Mouse (Mus musculus): ENCODE data around the gene Shcbp1. TPM values are rescaled to one million over a fixed set of nuclear protein-coding genes. Genes with fewer than 3 reads are reported as not detected.
A peak's percentile ranks its signal among the peaks of the same experiment; 100 is the strongest.

Shcbp1 gene
- polyA plus RNA-seq (2014; fragmentation: Nextera tagmentation; extraction: Ambion mirVana): 97.3 and 98.9 TPM in 2 replicates

- DNase-seq (ENCODE audit: low spot score): peak; percentile 94
- peak within 1 kb of the TSS; percentile 48 for H3K4me2 ChIP-seq (ENCODE audit: low read depth, severe bottlenecking)
- H3K9ac ChIP-seq (ENCODE audit: low read length): peak within 1 kb of the TSS; percentile 72
- H3K9me3 ChIP-seq (ENCODE audit: control insufficient read depth, low read length): no peaks in the 10 kb centered on the region
- peak; percentile 89 for ATAC-seq (ENCODE audit: insufficient number of reproducible peaks, low FRiP score, low TSS enrichment, low read depth)
- no peak within 1 kb of the TSS for H3K27ac ChIP-seq (replicated peaks; ENCODE audit: low read depth, low read length)
- H3K4me3 ChIP-seq (ENCODE audit: low read depth, low read length): peak within 1 kb of the TSS; percentile 80
- H3K36me3 ChIP-seq (ENCODE audit: control insufficient read depth, insufficient read depth, low read length): no peaks in the 10 kb centered on the region
- WGBS: 5% methylated on average over 29 of the region's 29 CpGs
- no peaks in the 10 kb centered on the region for H3K27me3 ChIP-seq (ENCODE audit: control insufficient read depth, insufficient read depth, low read length)
- H3K4me1 ChIP-seq (ENCODE audit: control insufficient read depth, insufficient read depth, low read length): no peaks in the 10 kb centered on the region
Observed at GRCm38 (mm10) chr8:4779254-4780055, at the start of gene Shcbp1. Gene Shcbp1 (minus strand): TSS chr8:4779567.

- Histone ChIP-seq H3K36me3 (ENCODE audit: control insufficient read depth, insufficient read depth, low read length) (no peaks in the 10 kb centered on the region), H3K4me2 (ENCODE audit: low read depth, severe bottlenecking) (no peak overlapping the region), H3K27me3 (ENCODE audit: control insufficient read depth, insufficient read depth, low read length) (no peaks in the 10 kb centered on the region), H3K9ac (ENCODE audit: low read length) (no peak overlapping the region), H3K4me1 (ENCODE audit: control insufficient read depth, insufficient read depth, low read length) (no peaks in the 10 kb centered on the region), H3K9me3 (ENCODE audit: control insufficient read depth, low read length) (no peaks in the 10 kb centered on the region), H3K4me3 (ENCODE audit: low read depth, low read length) (no peak overlapping the region), H3K27ac (replicated peaks; ENCODE audit: low read depth, low read length) (no peak overlapping the region)
- 86% methylated on average over 4 of the region's 4 CpGs for WGBS
- ATAC-seq (ENCODE audit: insufficient number of reproducible peaks, low FRiP score, low TSS enrichment, low read depth): no peak
- DNase-seq (ENCODE audit: low spot score): no peak
Observed at GRCm38 (mm10) chr8:4808831-4809230, 29.5 kb upstream of the Shcbp1 start.

GRCm38 (mm10) chr8:4800524-4801122, 21.3 kb upstream of the Shcbp1 start:
- H3K4me1 ChIP-seq (ENCODE audit: control insufficient read depth, insufficient read depth, low read length): no peaks in the 10 kb centered on the region
- no peaks in the 10 kb centered on the region for H3K36me3 ChIP-seq (ENCODE audit: control insufficient read depth, insufficient read depth, low read length)
- H3K27ac ChIP-seq (replicated peaks; ENCODE audit: low read depth, low read length): no peak overlapping the region
- no peaks in the 10 kb centered on the region for H3K27me3 ChIP-seq (ENCODE audit: control insufficient read depth, insufficient read depth, low read length)
- 58% methylated on average over 19 of the region's 19 CpGs for WGBS
- no peak; the same call in 1 of the 2 replicates for ATAC-seq (ENCODE audit: insufficient number of reproducible peaks, low FRiP score, low TSS enrichment, low read depth)
- no peak overlapping the region for H3K4me3 ChIP-seq (ENCODE audit: low read depth, low read length)
- peak; percentile 81 for DNase-seq (ENCODE audit: low spot score)
- H3K9ac ChIP-seq (ENCODE audit: low read length): no peak overlapping the region
- no peaks in the 10 kb centered on the region for H3K9me3 ChIP-seq (ENCODE audit: control insufficient read depth, low read length)
- H3K4me2 ChIP-seq (ENCODE audit: low read depth, severe bottlenecking): no peak overlapping the region

- 0 out of 2 replicates have a peak, but pooled peaks have one; percentile 59 for ATAC-seq (ENCODE audit: insufficient number of reproducible peaks, low FRiP score, low TSS enrichment, low read depth)
Observed at GRCm38 (mm10) chr8:4778266-4778665, 1.1 kb downstream of the Shcbp1 start.

GRCm38 (mm10) chr8:4764751-4765150, 14.6 kb downstream of the Shcbp1 start:
- H3K4me1 ChIP-seq (ENCODE audit: control insufficient read depth, insufficient read depth, low read length): no peaks in the 10 kb centered on the region
- no peak for DNase-seq (ENCODE audit: low spot score)
- no peak for ATAC-seq (ENCODE audit: insufficient number of reproducible peaks, low FRiP score, low TSS enrichment, low read depth)
- H3K36me3 ChIP-seq (ENCODE audit: control insufficient read depth, insufficient read depth, low read length): no peaks in the 10 kb centered on the region
- WGBS: 90% methylated on average over 4 of the region's 4 CpGs
- no peak overlapping the region for H3K27ac ChIP-seq (replicated peaks; ENCODE audit: low read depth, low read length)
- no peaks in the 10 kb centered on the region for H3K27me3 ChIP-seq (ENCODE audit: control insufficient read depth, insufficient read depth, low read length)
- H3K4me2 ChIP-seq (ENCODE audit: low read depth, severe bottlenecking): no peak overlapping the region
- no peaks in the 10 kb centered on the region for H3K9me3 ChIP-seq (ENCODE audit: control insufficient read depth, low read length)
- H3K4me3 ChIP-seq (ENCODE audit: low read depth, low read length): no peak overlapping the region
- H3K9ac ChIP-seq (ENCODE audit: low read length): no peak overlapping the region

More at GRCm38 (mm10) chr8:4778266-4778665, 1.1 kb downstream of the Shcbp1 start:
- no peak for DNase-seq (ENCODE audit: low spot score)
- Histone ChIP-seq H3K27ac (replicated peaks; ENCODE audit: low read depth, low read length) (no peak overlapping the region), H3K4me2 (ENCODE audit: low read depth, severe bottlenecking) (peak overlapping the region; percentile 48), H3K9me3 (ENCODE audit: control insufficient read depth, low read length) (no peaks in the 10 kb centered on the region), H3K4me1 (ENCODE audit: control insufficient read depth, insufficient read depth, low read length) (no peaks in the 10 kb centered on the region), H3K36me3 (ENCODE audit: control insufficient read depth, insufficient read depth, low read length) (no peaks in the 10 kb centered on the region), H3K4me3 (ENCODE audit: low read depth, low read length) (peak overlapping the region; percentile 80), H3K9ac (ENCODE audit: low read length) (no peak overlapping the region), H3K27me3 (ENCODE audit: control insufficient read depth, insufficient read depth, low read length) (no peaks in the 10 kb centered on the region)
- WGBS: 73% methylated on average over 6 of the region's 6 CpGs

- 90% methylated on average over 5 of the region's 5 CpGs for WGBS
- ATAC-seq (ENCODE audit: insufficient number of reproducible peaks, low FRiP score, low TSS enrichment, low read depth) (no peak), DNase-seq (ENCODE audit: low spot score) (no peak)
- Histone ChIP-seq H3K4me1 (ENCODE audit: control insufficient read depth, insufficient read depth, low read length) (no peaks in the 10 kb centered on the region), H3K9me3 (ENCODE audit: control insufficient read depth, low read length) (no peaks in the 10 kb centered on the region), H3K4me3 (ENCODE audit: low read depth, low read length) (no peak overlapping the region), H3K9ac (ENCODE audit: low read length) (no peak overlapping the region), H3K27ac (replicated peaks; ENCODE audit: low read depth, low read length) (no peak overlapping the region), H3K4me2 (ENCODE audit: low read depth, severe bottlenecking) (no peak overlapping the region), H3K27me3 (ENCODE audit: control insufficient read depth, insufficient read depth, low read length) (no peaks in the 10 kb centered on the region), H3K36me3 (ENCODE audit: control insufficient read depth, insufficient read depth, low read length) (no peaks in the 10 kb centered on the region; the same call in 1 of the 2 replicates)
Observed at GRCm38 (mm10) chr8:4753048-4753447, 26.3 kb downstream of the Shcbp1 start.

GRCm38 (mm10) chr8:4730942-4731341, 48.4 kb downstream of the Shcbp1 start:
- no peak overlapping the region for H3K27ac ChIP-seq (replicated peaks; ENCODE audit: low read depth, low read length)
- DNase-seq (ENCODE audit: low spot score) (no peak), ATAC-seq (ENCODE audit: insufficient number of reproducible peaks, low FRiP score, low TSS enrichment, low read depth) (no peak)
- WGBS: 86% methylated on average over 1 of the region's 1 CpGs
- no peak overlapping the region for H3K4me3 ChIP-seq (ENCODE audit: low read depth, low read length)
- H3K27me3 ChIP-seq (ENCODE audit: control insufficient read depth, insufficient read depth, low read length): no peaks in the 10 kb centered on the region
- no peaks in the 10 kb centered on the region; the same call in 1 of the 2 replicates for H3K9me3 ChIP-seq (ENCODE audit: control insufficient read depth, low read length)
- no peak overlapping the region for H3K4me2 ChIP-seq (ENCODE audit: low read depth, severe bottlenecking)
- no peaks in the 10 kb centered on the region for H3K4me1 ChIP-seq (ENCODE audit: control insufficient read depth, insufficient read depth, low read length)
- no peaks in the 10 kb centered on the region; the same call in 1 of the 2 replicates for H3K36me3 ChIP-seq (ENCODE audit: control insufficient read depth, insufficient read depth, low read length)
- no peak overlapping the region for H3K9ac ChIP-seq (ENCODE audit: low read length)

- Histone ChIP-seq H3K9me3 (ENCODE audit: control insufficient read depth, low read length) (no peaks in the 10 kb centered on the region), H3K4me2 (ENCODE audit: low read depth, severe bottlenecking) (no peak overlapping the region), H3K9ac (ENCODE audit: low read length) (no peak overlapping the region), H3K27ac (replicated peaks; ENCODE audit: low read depth, low read length) (no peak overlapping the region), H3K27me3 (ENCODE audit: control insufficient read depth, insufficient read depth, low read length) (no peaks in the 10 kb centered on the region), H3K36me3 (ENCODE audit: control insufficient read depth, insufficient read depth, low read length) (no peaks in the 10 kb centered on the region), H3K4me1 (ENCODE audit: control insufficient read depth, insufficient read depth, low read length) (no peaks in the 10 kb centered on the region), H3K4me3 (ENCODE audit: low read depth, low read length) (no peak overlapping the region)
- no peak for DNase-seq (ENCODE audit: low spot score)
- ATAC-seq (ENCODE audit: insufficient number of reproducible peaks, low FRiP score, low TSS enrichment, low read depth): no peak
- WGBS: 72% methylated on average over 2 of the region's 2 CpGs
Observed at GRCm38 (mm10) chr8:4715546-4715945, 63.8 kb downstream of the Shcbp1 start.

All from limb, embryonic 11.5 days (tissue).